Mouse (Mus musculus) forebrain, embryonic 15.5 days (tissue): ENCODE results near the gene Tmem248. TPM values are rescaled to one million over a fixed set of nuclear protein-coding genes. Genes with fewer than 3 reads are reported as not detected.
A peak's percentile ranks its signal among the peaks of the same experiment; 100 is the strongest.

ENCODE experiments used
- ATAC-seq: fragments of 200-750 bp; cut with Nextera tagmentation; replicated peaks from 2 replicates; pipeline ENCODE4 v1.8.0; 2017; ENCODE audit warnings: mild to moderate bottlenecking, moderate TSS enrichment, moderate library complexity
- H3K27ac ChIP-seq: fragments of 300-500 bp; sonication (generic); replicated peaks from 2 replicates; pipeline ENCODE4 v1.5.1; 2015; ENCODE audit warnings: mild to moderate bottlenecking, inconsistent platforms
- H3K27me3 ChIP-seq: fragments of 300-500 bp; sonication (generic); 2 replicates; pipeline ENCODE4 v1.6.1; 2015; ENCODE audit warnings: inconsistent platforms
- H3K36me3 ChIP-seq: fragments of 300-500 bp; sonication (generic); 2 replicates; pipeline ENCODE4 v1.6.1; 2015; ENCODE audit warnings: mild to moderate bottlenecking, inconsistent platforms
- H3K4me1 ChIP-seq: fragments of 300-500 bp; sonication (generic); 2 replicates; pipeline ENCODE4 v1.6.1; 2015; ENCODE audit warnings: inconsistent platforms
- H3K4me2 ChIP-seq: fragments of 300-500 bp; sonication (generic); replicated peaks from 2 replicates; pipeline ENCODE4 v1.6.1; 2015; ENCODE audit warnings: mild to moderate bottlenecking, inconsistent platforms
- H3K4me3 ChIP-seq: fragments of 300-500 bp; sonication (generic); 2 replicates; pipeline ENCODE4 v1.5.1; 2015; ENCODE audit warnings: mild to moderate bottlenecking, inconsistent platforms
- H3K9ac ChIP-seq: fragments of 300-500 bp; sonication (generic); replicated peaks from 2 replicates; pipeline ENCODE4 v1.6.1; 2015; ENCODE audit warnings: mild to moderate bottlenecking, inconsistent platforms
- H3K9me3 ChIP-seq: fragments of 300-500 bp; sonication (generic); 2 replicates; pipeline ENCODE4 v1.6.1; 2016; ENCODE audit warnings: inconsistent platforms
- WGBS: fragments of 180-500 bp; shearing (Covaris S2); methylation state at CpG from one replicate; pipeline ENCODE4 v1.1.7; 2015; ENCODE audit warnings: mixed read lengths; 5-methylcytosine and 5-hydroxymethylcytosine counted together
- polyA plus RNA-seq: library from polyadenylated mRNA; unstranded; fragments of >200 nt; fragmentation: Nextera tagmentation; extraction: Ambion mirVana; gene quantifications from 2 replicates; pipeline ENCODE4 v1.2.1, GENCODE M21; 2015

The Tmem248 gene
- polyA plus RNA-seq, result 23.0 and 24.1 TPM in 2 replicates

DNA sequence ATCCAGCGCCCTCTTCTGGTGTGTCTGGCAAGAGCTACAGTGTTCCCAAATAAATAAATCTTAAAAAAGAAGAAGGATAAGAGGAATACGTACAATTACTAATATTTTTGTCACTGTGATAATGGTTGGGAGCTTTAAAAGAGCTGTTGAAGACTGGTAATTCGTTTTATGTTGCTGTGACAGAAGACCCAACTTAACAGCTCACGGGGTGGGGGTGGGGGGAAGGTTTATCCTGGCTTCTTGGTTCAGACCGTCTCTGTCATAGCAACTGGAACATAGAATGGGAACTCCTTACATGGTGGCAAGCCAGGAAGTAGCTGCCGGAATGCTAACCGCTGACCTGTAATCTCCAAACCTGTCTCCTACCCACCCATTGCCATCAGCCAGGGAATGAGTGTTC, at the start of gene Tmem248:
Gene Tmem248, plus strand, starts transcription at position 301 of the 400 bp plus-strand sequence.
- WGBS, result 85% methylated on average over 7 of the region's 7 CpGs
- no peak within 1 kb of the TSS for H3K4me2 ChIP-seq
- H3K36me3 ChIP-seq, result peaks cover 15% of the 10 kb centered on the region; the same call in 1 of the 2 replicates
- H3K9ac ChIP-seq, result no peak within 1 kb of the TSS
- H3K27me3 ChIP-seq, result no peaks in the 10 kb centered on the region
- no peak for ATAC-seq
- H3K4me3 ChIP-seq, result no peak within 1 kb of the TSS
- no peak within 1 kb of the TSS for H3K27ac ChIP-seq
- no peaks in the 10 kb centered on the region for H3K9me3 ChIP-seq
- H3K4me1 ChIP-seq, result peaks cover 8% of the 10 kb centered on the region

GRCm38 (mm10) chr5:130169109-130169508, 47.8 kb upstream of the Tmem248 start:
- Histone ChIP-seq H3K36me3 (no peaks in the 10 kb centered on the region), H3K4me2 (no peak overlapping the region), H3K27me3 (no peaks in the 10 kb centered on the region), H3K4me1 (peaks cover 24% of the 10 kb centered on the region), H3K9me3 (no peaks in the 10 kb centered on the region), H3K9ac (no peak overlapping the region), H3K4me3 (no peak overlapping the region), H3K27ac (no peak overlapping the region)
- WGBS, result 74% methylated on average over 6 of the region's 6 CpGs
- ATAC-seq, result no peak

GRCm38 (mm10) chr5:130170666-130171422, 46.0 kb upstream of the Tmem248 start:
- ATAC-seq, result no peak; the same call in 1 of the 2 replicates
- 10% methylated on average over 6 of the region's 6 CpGs for WGBS
- peak overlapping the region; percentile 72 for H3K27ac ChIP-seq

GRCm38 (mm10) chr5:130171423-130171954, 45.4 kb upstream of the Tmem248 start, which contains the start of gene Rabgef1:
Gene Rabgef1, plus strand, starts transcription at chr5:130171798.
- H3K36me3 ChIP-seq, result no peaks in the 10 kb centered on the region
- peak within 1 kb of the TSS; percentile 71 for H3K4me2 ChIP-seq
- peak within 1 kb of the TSS; percentile 72 for H3K27ac ChIP-seq
- WGBS, result 1% methylated on average over 49 of the region's 62 CpGs
- H3K4me3 ChIP-seq, result peak within 1 kb of the TSS; percentile 82
- H3K9me3 ChIP-seq, result no peaks in the 10 kb centered on the region
- H3K4me1 ChIP-seq, result peaks cover 24% of the 10 kb centered on the region
- ATAC-seq, result peak; percentile 95
- no peaks in the 10 kb centered on the region for H3K27me3 ChIP-seq
- peak within 1 kb of the TSS; percentile 77 for H3K9ac ChIP-seq

More at GRCm38 (mm10) chr5:130170666-130171422, 46.0 kb upstream of the Tmem248 start:
- H3K4me2 ChIP-seq, result peak overlapping the region; percentile 71
- H3K4me1 ChIP-seq, result peaks cover 24% of the 10 kb centered on the region
- H3K9me3 ChIP-seq, result no peaks in the 10 kb centered on the region
- H3K36me3 ChIP-seq, result no peaks in the 10 kb centered on the region
- peak overlapping the region; percentile 77 for H3K9ac ChIP-seq
- H3K27me3 ChIP-seq, result no peaks in the 10 kb centered on the region
- peak overlapping the region; percentile 82 for H3K4me3 ChIP-seq

- peak overlapping the region; percentile 53 for H3K4me2 ChIP-seq
- H3K4me1 ChIP-seq, result peaks cover 24% of the 10 kb centered on the region
- H3K27me3 ChIP-seq, result no peaks in the 10 kb centered on the region
- ATAC-seq, result no peak; the same call in none of the 2 replicates
- H3K27ac ChIP-seq, result peak overlapping the region; percentile 72
- WGBS, result 1% methylated on average over 46 of the region's 46 CpGs
- H3K9ac ChIP-seq, result peak overlapping the region; percentile 77
- H3K36me3 ChIP-seq, result no peaks in the 10 kb centered on the region
- H3K4me3 ChIP-seq, result peak overlapping the region; percentile 82
- H3K9me3 ChIP-seq, result no peaks in the 10 kb centered on the region
Measured at GRCm38 (mm10) chr5:130171956-130172601, 44.8 kb upstream of the Tmem248 start.

DNA sequence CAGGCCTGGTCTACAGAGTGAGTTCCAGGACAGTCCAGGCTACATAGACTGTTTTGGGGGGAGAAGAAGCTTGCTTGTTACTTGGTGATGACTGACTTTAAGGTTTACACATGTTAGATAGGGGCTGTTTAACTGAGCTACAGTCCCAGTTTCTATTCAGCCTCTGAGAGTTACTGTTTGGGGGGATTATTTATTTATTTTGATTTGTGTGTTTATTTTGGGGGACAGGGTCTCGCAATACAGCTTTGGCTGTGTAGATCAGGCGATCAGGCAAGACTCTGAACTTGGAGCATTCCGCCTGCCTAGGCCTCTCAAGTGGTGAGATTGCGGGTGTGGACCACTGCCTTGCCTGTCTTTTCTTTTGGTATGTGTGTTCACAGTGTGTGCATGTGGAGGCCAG, 43.9 kb upstream of the Tmem248 start:
- Histone ChIP-seq H3K4me3 (peak overlapping the region; percentile 82), H3K9ac (no peak overlapping the region)
- WGBS, result 91% methylated on average over 4 of the region's 4 CpGs

DNA sequence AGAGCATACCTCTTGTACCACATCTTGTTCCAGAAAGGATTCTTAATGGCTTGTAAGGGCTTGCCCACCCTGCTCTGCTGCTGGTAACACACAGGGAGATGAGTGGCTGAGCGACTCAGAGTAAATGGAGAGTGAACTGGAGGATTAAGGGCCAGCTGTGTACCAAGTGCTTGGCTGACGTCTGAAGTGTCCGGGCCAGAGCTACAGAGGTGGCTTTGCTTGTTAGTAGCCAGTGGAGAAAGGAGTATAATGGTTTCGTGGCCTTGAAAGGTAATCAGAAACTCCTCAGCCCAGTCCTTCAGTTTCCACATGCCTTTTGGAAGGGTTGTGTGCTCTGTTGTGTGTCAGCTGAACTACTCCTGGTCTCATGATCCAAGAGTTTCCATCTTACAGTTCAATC, 39.0 kb upstream of the Tmem248 start:
- H3K4me3 ChIP-seq, result no peak overlapping the region
- no peak for ATAC-seq
- peaks cover 9% of the 10 kb centered on the region for H3K4me1 ChIP-seq
- H3K9me3 ChIP-seq, result no peaks in the 10 kb centered on the region
- no peak overlapping the region for H3K27ac ChIP-seq
- no peak overlapping the region for H3K9ac ChIP-seq
- no peak overlapping the region for H3K4me2 ChIP-seq
- no peaks in the 10 kb centered on the region for H3K27me3 ChIP-seq
- H3K36me3 ChIP-seq, result no peaks in the 10 kb centered on the region
- WGBS, result 52% methylated on average over 4 of the region's 4 CpGs

More for the DNA sequence above, 43.9 kb upstream of the Tmem248 start:
- Histone ChIP-seq H3K9me3 (no peaks in the 10 kb centered on the region), H3K27ac (no peak overlapping the region), H3K4me1 (peaks cover 24% of the 10 kb centered on the region), H3K4me2 (peak overlapping the region; percentile 53), H3K36me3 (no peaks in the 10 kb centered on the region), H3K27me3 (no peaks in the 10 kb centered on the region)
- no peak for ATAC-seq

GRCm38 (mm10) chr5:130180362-130180761, 36.5 kb upstream of the Tmem248 start:
- H3K36me3 ChIP-seq, result no peaks in the 10 kb centered on the region
- H3K9me3 ChIP-seq, result no peaks in the 10 kb centered on the region
- 69% methylated on average over 7 of the region's 7 CpGs for WGBS
- no peak overlapping the region for H3K9ac ChIP-seq
- no peak overlapping the region for H3K27ac ChIP-seq
- no peaks in the 10 kb centered on the region for H3K4me1 ChIP-seq
- H3K27me3 ChIP-seq, result no peaks in the 10 kb centered on the region
- no peak overlapping the region for H3K4me3 ChIP-seq
- H3K4me2 ChIP-seq, result no peak overlapping the region
- ATAC-seq, result no peak

DNA sequence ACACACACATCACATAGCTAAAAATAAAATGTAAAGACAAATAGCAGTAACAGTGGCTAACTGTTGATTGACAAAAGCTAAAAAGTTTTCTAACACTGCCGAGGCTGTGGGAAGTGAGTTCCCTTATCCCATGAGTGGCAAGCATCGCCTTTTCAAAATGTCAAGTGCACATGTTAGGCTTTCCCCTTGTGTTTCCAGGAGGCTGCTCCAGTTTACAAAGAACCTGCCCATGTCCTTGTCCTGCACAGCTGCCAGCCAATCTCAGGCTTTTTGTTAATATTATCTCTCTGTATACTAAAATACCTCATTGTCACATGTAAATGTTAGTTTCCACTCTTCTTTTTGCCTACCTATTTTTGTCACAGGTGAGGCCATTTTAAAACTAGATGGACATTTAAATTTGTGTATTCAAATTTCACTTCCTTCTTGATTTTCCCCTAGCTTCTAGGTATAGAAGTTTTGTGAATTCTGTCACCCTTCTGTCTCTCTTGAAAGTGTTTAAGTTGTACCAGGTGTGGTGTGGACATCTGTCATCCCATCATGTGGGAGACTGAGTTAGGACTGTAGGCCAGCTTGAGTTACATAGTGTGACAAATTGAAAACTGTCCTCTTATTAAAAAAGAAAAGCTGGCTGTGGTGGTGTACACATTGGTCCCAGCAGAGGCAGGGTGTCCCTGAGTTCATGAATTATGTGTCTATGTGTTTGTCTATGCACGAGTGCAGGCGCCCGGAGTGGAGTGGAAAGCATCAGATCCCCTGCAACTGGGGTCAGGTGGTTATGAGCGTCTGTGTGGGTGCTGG, 34.9 kb upstream of the Tmem248 start:
- WGBS, result 94% methylated on average over 6 of the region's 6 CpGs
- Histone ChIP-seq H3K36me3 (no peaks in the 10 kb centered on the region), H3K4me1 (no peaks in the 10 kb centered on the region), H3K4me3 (no peak overlapping the region), H3K9ac (no peak overlapping the region), H3K27ac (no peak overlapping the region), H3K27me3 (no peaks in the 10 kb centered on the region), H3K9me3 (no peaks in the 10 kb centered on the region), H3K4me2 (no peak overlapping the region)
- ATAC-seq, result no peak

- 91% methylated on average over 3 of the region's 3 CpGs for WGBS
- Histone ChIP-seq H3K4me1 (peaks cover 3% of the 10 kb centered on the region; the same call in 1 of the 2 replicates), H3K4me3 (no peak overlapping the region), H3K27ac (no peak overlapping the region), H3K9me3 (no peaks in the 10 kb centered on the region), H3K27me3 (no peaks in the 10 kb centered on the region), H3K4me2 (no peak overlapping the region), H3K36me3 (no peaks in the 10 kb centered on the region), H3K9ac (no peak overlapping the region)
- ATAC-seq, result no peak
Measured at GRCm38 (mm10) chr5:130182541-130182821, 34.4 kb upstream of the Tmem248 start.

- no peak overlapping the region for H3K27ac ChIP-seq
- H3K4me2 ChIP-seq, result no peak overlapping the region
- no peaks in the 10 kb centered on the region for H3K9me3 ChIP-seq
- 92% methylated on average over 9 of the region's 9 CpGs for WGBS
- peaks cover 4% of the 10 kb centered on the region; the same call in 1 of the 2 replicates for H3K4me1 ChIP-seq
- H3K27me3 ChIP-seq, result no peaks in the 10 kb centered on the region
- peaks cover 9% of the 10 kb centered on the region for H3K36me3 ChIP-seq
- no peak for ATAC-seq
- no peak overlapping the region for H3K9ac ChIP-seq
- no peak overlapping the region for H3K4me3 ChIP-seq
Measured at GRCm38 (mm10) chr5:130184193-130184856, 32.6 kb upstream of the Tmem248 start.
